Mouse (Mus musculus): ENCODE results near the gene Rtbdn. TPM values are rescaled to one million over a fixed set of nuclear protein-coding genes. Genes with fewer than 3 reads are reported as not detected.
A peak's percentile ranks its signal among the peaks of the same experiment; 100 is the strongest.
"Not testable (repeated sequence)": the region's sequence is repeated elsewhere in the genome, so short reads cannot be mapped to it uniquely, and the experiment has no call there.

The Rtbdn gene
- polyA plus RNA-seq, 2 experiments, result not detected

DNA sequence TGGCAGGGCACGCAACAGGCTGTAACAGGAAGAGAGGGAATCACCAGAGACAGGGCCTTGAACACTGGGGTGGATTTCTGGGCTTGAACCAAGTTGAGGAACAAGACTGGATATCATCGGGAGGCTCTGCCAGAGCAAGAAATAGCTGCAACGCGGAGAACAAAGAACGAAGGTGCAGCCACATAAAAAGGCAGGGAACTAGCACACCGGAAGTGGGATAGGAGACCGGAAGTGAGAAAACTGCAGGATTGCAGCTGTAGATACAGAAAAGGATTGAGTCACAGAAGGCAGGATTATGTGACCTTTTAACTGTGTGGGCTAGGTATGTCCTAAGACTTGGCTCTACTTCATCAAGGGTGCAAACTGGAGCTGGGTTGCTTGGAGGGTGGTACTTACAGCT, 42.4 kb upstream of the Rtbdn start:
- Histone ChIP-seq H3K9ac (ENCODE audit: low read depth, low read length, severe bottlenecking) (no peak overlapping the region), H3K4me2 (replicated peaks; ENCODE audit: low read depth, low read length, severe bottlenecking) (no peak overlapping the region), H3K27me3 (ENCODE audit: control insufficient read depth, insufficient read depth, low read length) (no peaks in the 10 kb centered on the region), H3K4me3 (replicated peaks; ENCODE audit: low read length) (no peak overlapping the region), H3K4me1 (ENCODE audit: control insufficient read depth, insufficient read depth, low read length) (peaks cover 10% of the 10 kb centered on the region), H3K27ac (replicated peaks; ENCODE audit: low read depth, low read length) (no peak overlapping the region), H3K9me3 (ENCODE audit: control insufficient read depth, low read length) (no peaks in the 10 kb centered on the region), H3K36me3 (ENCODE audit: control insufficient read depth, insufficient read depth, low read length) (no peaks in the 10 kb centered on the region)
- TF ChIP-seq POLR2A (IDR thresholded peaks at IDR 0.05; ENCODE audit: borderline replicate concordance, extremely low read depth, insufficient read depth, insufficient read length), result no peak
- 86% methylated on average over 7 of the region's 7 CpGs for WGBS
- DNase-seq (ENCODE audit: low spot score) (no peak), ATAC-seq (ENCODE audit: low FRiP score, low read depth) (no peak)

DNA sequence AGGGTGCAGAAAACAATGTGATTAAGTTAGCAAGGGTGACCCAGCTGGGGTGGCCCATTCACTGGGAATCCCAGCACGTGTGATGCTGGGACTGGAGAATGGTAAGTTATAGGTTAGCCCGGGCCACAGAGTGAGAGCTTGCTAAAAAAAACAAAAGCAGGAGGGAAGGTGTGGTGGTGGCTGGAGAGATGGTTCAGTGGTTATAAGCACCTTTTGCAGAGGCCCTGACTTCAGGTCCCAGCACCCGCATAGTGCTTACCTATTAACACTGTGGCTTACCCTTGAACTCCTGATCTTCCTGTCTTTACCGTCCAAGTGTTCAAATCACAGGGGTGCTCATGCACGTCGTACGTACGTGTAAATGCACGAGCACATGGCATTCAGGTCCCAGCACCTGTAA, 39.8 kb upstream of the Rtbdn start:
- no peak for TF ChIP-seq POLR2A (IDR thresholded peaks at IDR 0.05; ENCODE audit: borderline replicate concordance, extremely low read depth, insufficient read depth, insufficient read length)
- H3K27me3 ChIP-seq (ENCODE audit: control insufficient read depth, insufficient read depth, low read length), result peaks cover 7% of the 10 kb centered on the region
- ATAC-seq (ENCODE audit: low FRiP score, low read depth) (no peak), DNase-seq (ENCODE audit: low spot score) (no peak)
- no peaks in the 10 kb centered on the region for H3K36me3 ChIP-seq (ENCODE audit: control insufficient read depth, insufficient read depth, low read length)
- 90% methylated on average over 9 of the region's 9 CpGs for WGBS
- no peak overlapping the region for H3K27ac ChIP-seq (replicated peaks; ENCODE audit: low read depth, low read length)
- H3K4me1 ChIP-seq (ENCODE audit: control insufficient read depth, insufficient read depth, low read length), result peaks cover 13% of the 10 kb centered on the region
- H3K9me3 ChIP-seq (ENCODE audit: control insufficient read depth, low read length), result no peaks in the 10 kb centered on the region
- no peak overlapping the region for H3K4me2 ChIP-seq (replicated peaks; ENCODE audit: low read depth, low read length, severe bottlenecking)
- H3K9ac ChIP-seq (ENCODE audit: low read depth, low read length, severe bottlenecking), result no peak overlapping the region
- H3K4me3 ChIP-seq (replicated peaks; ENCODE audit: low read length), result no peak overlapping the region

DNA sequence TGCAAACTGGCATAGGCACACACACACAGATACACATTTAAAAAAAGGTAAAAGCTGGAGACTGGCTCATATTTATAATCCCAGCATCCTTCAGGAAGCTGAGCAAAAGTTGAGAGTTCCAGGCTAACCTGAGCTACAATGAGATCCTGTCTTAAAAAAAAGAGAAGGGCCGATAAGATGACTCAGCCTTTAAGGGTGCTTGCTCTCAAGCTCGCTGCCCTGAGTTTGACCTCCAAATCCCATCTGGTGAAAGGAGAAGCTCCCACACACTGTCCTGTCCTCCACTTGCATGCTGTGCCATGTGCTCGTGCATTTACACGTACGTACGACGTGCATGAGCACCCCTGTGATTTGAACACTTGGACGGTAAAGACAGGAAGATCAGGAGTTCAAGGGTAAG, 39.3 kb upstream of the Rtbdn start:
- H3K27ac ChIP-seq (replicated peaks; ENCODE audit: low read depth, low read length), result no peak overlapping the region
- H3K4me2 ChIP-seq (replicated peaks; ENCODE audit: low read depth, low read length, severe bottlenecking), result no peak overlapping the region
- no peak for ATAC-seq (ENCODE audit: low FRiP score, low read depth)
- no peak overlapping the region for H3K9ac ChIP-seq (ENCODE audit: low read depth, low read length, severe bottlenecking)
- H3K36me3 ChIP-seq (ENCODE audit: control insufficient read depth, insufficient read depth, low read length), result no peaks in the 10 kb centered on the region
- no peak for DNase-seq (ENCODE audit: low spot score)
- peaks cover 12% of the 10 kb centered on the region for H3K27me3 ChIP-seq (ENCODE audit: control insufficient read depth, insufficient read depth, low read length)
- no peak for TF ChIP-seq POLR2A (IDR thresholded peaks at IDR 0.05; ENCODE audit: borderline replicate concordance, extremely low read depth, insufficient read depth, insufficient read length)
- H3K9me3 ChIP-seq (ENCODE audit: control insufficient read depth, low read length), result no peaks in the 10 kb centered on the region
- peaks cover 13% of the 10 kb centered on the region for H3K4me1 ChIP-seq (ENCODE audit: control insufficient read depth, insufficient read depth, low read length)
- WGBS, result 80% methylated on average over 8 of the region's 8 CpGs
- no peak overlapping the region for H3K4me3 ChIP-seq (replicated peaks; ENCODE audit: low read length)

DNA sequence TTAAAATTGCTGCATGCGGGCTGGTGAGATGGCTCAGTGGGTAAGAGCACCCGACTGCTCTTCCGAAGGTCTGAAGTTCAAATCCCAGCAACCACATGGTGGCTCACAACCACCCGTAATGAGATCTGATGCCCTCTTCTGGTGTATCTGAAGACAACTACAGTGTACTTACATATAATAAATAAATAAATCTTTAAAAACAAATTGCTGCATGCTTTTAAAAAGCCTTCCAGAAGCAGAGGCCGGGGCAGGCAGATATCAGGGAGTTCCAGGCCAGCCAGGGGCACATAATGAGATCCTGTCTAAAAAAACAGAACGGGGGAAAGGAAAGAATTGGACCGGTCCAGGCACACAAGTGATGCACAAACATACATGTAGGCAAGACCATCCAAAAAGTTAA, 38.8 kb upstream of the Rtbdn start:
- Histone ChIP-seq H3K4me1 (ENCODE audit: control insufficient read depth, insufficient read depth, low read length) (peaks cover 13% of the 10 kb centered on the region), H3K9ac (ENCODE audit: low read depth, low read length, severe bottlenecking) (0 out of 2 replicates have a peak overlapping the region, but pooled peaks have one; percentile 13), H3K4me2 (replicated peaks; ENCODE audit: low read depth, low read length, severe bottlenecking) (peak overlapping the region; percentile 81), H3K27me3 (ENCODE audit: control insufficient read depth, insufficient read depth, low read length) (peaks cover 17% of the 10 kb centered on the region), H3K4me3 (replicated peaks; ENCODE audit: low read length) (peak overlapping the region; percentile 58)
- H3K36me3 ChIP-seq (ENCODE audit: control insufficient read depth, insufficient read depth, low read length); DNase-seq (ENCODE audit: low spot score); H3K27ac ChIP-seq (replicated peaks; ENCODE audit: low read depth, low read length); H3K9me3 ChIP-seq (ENCODE audit: control insufficient read depth, low read length): not testable (repeated sequence)
- WGBS, result 28% methylated on average over 6 of the region's 7 CpGs
- peak; percentile 11; the same call in 1 of the 2 replicates for ATAC-seq (ENCODE audit: low FRiP score, low read depth)

DNA sequence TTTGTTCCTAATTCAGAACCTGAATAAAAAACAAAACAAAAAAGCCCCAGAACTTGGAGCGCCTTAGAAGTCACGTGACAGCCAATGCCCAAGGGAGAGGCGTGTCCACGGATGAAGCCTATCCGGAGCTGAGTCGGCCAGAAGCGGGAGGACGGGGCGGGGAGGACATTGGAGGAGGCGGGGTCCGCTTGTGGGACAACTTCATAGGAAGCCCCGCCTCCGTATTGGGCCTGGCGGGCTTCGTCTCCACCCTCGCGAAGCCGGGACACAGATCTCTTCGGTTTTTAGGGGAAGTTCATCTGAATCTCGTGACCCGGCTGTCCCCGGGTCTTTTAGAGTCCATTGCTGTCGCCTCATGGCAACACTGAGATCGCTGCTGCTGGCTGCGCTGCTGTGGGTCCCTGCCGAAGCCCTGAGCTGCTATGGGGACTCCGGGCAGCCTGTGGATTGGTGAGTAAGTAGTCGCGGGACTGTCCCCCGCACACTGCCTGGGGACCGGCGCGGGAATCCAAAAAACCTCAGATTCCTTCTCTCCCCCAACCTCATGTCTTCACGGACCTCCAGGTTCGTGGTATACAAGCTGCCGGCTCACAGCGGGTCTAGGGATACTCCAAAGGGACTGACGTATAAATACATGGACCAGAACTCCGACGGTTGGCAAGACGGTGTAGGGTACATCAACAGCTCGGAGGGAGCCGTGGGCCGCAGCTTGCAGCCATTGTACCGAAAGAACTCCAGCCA, 38.2 kb upstream of the Rtbdn start, which contains the start of gene Dnase2a:
Dnase2a (plus strand) TSS at position 140 of the 741 bp plus-strand sequence.
- Histone ChIP-seq H3K9me3 (ENCODE audit: control insufficient read depth, low read length) (no peaks in the 10 kb centered on the region), H3K27ac (replicated peaks; ENCODE audit: low read depth, low read length) (no peak within 1 kb of the TSS), H3K9ac (ENCODE audit: low read depth, low read length, severe bottlenecking) (peak within 1 kb of the TSS; percentile 71), H3K27me3 (ENCODE audit: control insufficient read depth, insufficient read depth, low read length) (peaks cover 19% of the 10 kb centered on the region), H3K4me3 (replicated peaks; ENCODE audit: low read length) (peak within 1 kb of the TSS; percentile 58), H3K4me1 (ENCODE audit: control insufficient read depth, insufficient read depth, low read length) (peaks cover 10% of the 10 kb centered on the region), H3K36me3 (ENCODE audit: control insufficient read depth, insufficient read depth, low read length) (no peaks in the 10 kb centered on the region), H3K4me2 (replicated peaks; ENCODE audit: low read depth, low read length, severe bottlenecking) (peak within 1 kb of the TSS; percentile 81)
- TF ChIP-seq POLR2A (IDR thresholded peaks at IDR 0.05; ENCODE audit: borderline replicate concordance, extremely low read depth, insufficient read depth, insufficient read length), result no peak
- DNase-seq (ENCODE audit: low spot score) (peak; percentile 98), ATAC-seq (ENCODE audit: low FRiP score, low read depth) (peak; percentile 92)
- WGBS, result 1% methylated on average over 45 of the region's 45 CpGs

Measured in limb, embryonic 14.5 days (tissue).